Mouse (Mus musculus): ENCODE results near the gene Bmp8a.
"Not testable (repeated sequence)": the region's sequence is repeated elsewhere in the genome, so short reads cannot be mapped to it uniquely, and the experiment has no call there.

The Bmp8a gene

GRCm38 (mm10) chr4:123331326-123331725 lies 11.7 kb downstream of the Bmp8a start:
- no peak for DNase-seq (ENCODE audit: low read depth, low spot score)

DNA sequence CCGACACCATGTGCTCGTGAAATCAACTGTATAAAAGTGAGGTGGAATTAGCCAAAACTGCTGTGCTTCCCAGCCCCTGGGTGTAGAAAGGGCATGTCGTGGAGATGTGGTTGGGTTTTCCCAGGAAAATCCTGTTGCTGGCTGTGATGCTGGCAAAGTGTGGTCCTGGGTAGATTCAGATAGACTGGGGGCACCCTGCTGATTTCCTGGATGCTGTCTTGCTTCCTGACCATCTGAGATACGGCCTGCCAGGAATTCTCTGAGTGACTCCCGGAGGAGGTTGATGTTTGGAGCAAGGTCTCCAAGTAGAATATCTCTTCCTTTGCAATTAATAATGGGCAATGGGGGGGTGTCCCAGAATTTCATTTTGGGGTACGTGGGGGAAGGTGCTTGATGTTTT lies 14.1 kb downstream of the Bmp8a start:
- no peak for DNase-seq (ENCODE audit: low read depth, low spot score)

GRCm38 (mm10) chr4:123327630-123328029 lies 15.4 kb downstream of the Bmp8a start:
- no peak for DNase-seq (ENCODE audit: low read depth, low spot score)

- no peak for DNase-seq (ENCODE audit: low read depth, low spot score)
Measured at GRCm38 (mm10) chr4:123326087-123326486, 17.0 kb downstream of the Bmp8a start.

GRCm38 (mm10) chr4:123323534-123323933 lies 19.5 kb downstream of the Bmp8a start, which contains the start of gene Oxct2a:
Gene Oxct2a, minus strand, starts transcription at chr4:123323634.
- DNase-seq (ENCODE audit: low read depth, low spot score) = no peak

- DNase-seq (ENCODE audit: low read depth, low spot score) = not testable (repeated sequence)
Measured at GRCm38 (mm10) chr4:123322910-123323309, 20.1 kb downstream of the Bmp8a start.

DNA sequence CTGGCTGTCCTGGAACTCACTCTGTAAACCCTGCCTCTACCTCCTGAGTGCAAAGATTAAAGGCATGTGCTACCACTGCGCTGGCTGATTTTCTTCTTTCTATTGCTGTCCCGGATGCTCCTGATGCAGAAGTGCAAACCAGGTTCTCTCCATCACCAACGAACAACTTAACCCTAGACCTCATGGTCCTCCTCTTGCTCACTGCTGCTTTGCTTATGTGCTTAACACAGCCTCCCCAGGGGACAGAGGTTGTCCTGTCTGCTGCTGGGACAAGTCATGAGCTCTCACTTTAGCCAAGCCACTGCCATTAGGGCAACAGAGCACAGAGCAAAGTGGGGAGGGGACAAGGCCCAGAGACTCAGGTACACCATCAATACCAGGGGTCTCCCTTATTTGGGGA lies 28.6 kb downstream of the Bmp8a start:
- no peak for DNase-seq (ENCODE audit: low read depth, low spot score)

GRCm38 (mm10) chr4:123313010-123313409 lies 30.0 kb downstream of the Bmp8a start:
- DNase-seq (ENCODE audit: low read depth, low spot score) = no peak

- no peak for DNase-seq (ENCODE audit: low read depth, low spot score)
Measured at GRCm38 (mm10) chr4:123311845-123312244, 31.2 kb downstream of the Bmp8a start.

- DNase-seq (ENCODE audit: low read depth, low spot score) = no peak
Measured at GRCm38 (mm10) chr4:123308292-123308691, 34.8 kb downstream of the Bmp8a start.

DNA sequence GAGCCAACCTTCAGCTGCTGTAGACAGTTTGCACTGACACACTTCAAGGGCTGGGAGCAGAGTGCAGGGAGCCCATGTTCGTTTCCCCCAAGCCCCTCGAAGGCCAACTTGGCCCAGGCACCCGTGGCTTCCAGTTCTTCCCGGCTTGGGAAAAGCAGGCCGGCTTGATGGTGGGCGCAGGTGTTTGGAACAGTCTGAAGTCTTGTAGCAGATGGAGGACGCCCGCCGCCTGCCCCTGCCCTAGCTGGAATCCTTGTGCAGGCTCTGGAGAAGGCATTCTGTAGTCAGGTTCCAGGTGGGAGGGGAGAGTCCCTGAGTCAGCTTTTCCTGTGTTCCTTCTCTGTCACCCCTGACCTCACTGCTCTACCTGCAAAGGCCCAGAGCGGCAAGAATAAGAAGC lies 36.1 kb downstream of the Bmp8a start:
- DNase-seq (ENCODE audit: low read depth, low spot score) = no peak

DNA sequence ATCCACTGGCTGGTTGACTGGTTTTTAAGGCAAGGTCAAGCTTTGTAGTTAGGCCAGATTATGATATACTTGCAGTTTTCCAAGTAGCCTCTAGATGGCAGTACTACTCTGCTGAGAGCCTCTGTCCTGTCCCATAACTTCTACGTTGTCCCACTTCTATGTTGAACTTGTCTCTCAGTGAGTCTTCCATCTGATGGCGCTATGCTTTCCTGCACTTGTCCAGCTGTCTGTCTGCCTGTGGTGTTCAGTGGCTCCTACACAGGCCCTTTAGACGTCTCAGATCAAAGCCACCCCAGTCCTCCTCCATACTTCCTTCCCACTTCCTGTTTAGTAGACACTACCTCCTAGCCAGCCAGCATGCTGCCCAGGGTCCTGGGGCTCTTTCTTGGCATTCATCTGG lies 37.3 kb downstream of the Bmp8a start:
- no peak for DNase-seq (ENCODE audit: low read depth, low spot score)

DNA sequence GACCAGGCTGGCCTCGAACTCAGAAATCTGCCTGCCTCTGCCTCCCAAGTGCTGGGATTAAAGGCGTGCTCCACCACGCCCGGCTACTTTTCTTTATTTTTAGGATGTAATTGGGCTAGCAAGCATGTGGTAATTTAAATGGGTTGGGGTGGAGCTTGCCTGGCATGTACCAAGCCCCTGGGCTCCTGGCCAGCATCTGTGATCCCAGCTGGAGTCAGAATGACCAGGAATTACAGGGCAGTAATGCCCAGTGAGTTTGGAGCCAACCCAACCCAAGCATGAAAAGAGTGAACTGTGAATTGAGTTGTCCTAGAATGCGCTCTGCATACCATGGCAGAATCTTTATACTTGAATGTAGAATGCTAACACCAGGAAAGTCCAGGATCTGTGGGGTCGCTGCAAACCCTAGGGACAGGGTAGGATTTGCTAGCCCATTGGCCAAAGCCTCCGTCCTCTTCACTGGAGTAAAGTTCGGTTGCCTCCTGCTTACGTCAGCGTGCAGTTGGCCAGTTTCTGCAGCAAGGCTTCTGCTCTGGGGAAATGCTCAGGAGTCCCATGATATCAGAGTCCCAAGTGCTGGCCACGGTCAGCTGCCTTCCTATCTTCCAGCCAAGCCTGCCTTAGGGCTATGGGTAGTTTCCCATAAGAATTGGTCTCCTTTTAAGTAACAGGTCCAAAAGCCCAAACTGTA lies 43.9 kb downstream of the Bmp8a start:
- DNase-seq (ENCODE audit: low read depth, low spot score) = no peak

GRCm38 (mm10) chr4:123298226-123298625 lies 44.8 kb downstream of the Bmp8a start:
- DNase-seq (ENCODE audit: low read depth, low spot score) = no peak

GRCm38 (mm10) chr4:123297195-123297960 lies 45.7 kb downstream of the Bmp8a start:
- DNase-seq (ENCODE audit: low read depth, low spot score) = no peak

DNA sequence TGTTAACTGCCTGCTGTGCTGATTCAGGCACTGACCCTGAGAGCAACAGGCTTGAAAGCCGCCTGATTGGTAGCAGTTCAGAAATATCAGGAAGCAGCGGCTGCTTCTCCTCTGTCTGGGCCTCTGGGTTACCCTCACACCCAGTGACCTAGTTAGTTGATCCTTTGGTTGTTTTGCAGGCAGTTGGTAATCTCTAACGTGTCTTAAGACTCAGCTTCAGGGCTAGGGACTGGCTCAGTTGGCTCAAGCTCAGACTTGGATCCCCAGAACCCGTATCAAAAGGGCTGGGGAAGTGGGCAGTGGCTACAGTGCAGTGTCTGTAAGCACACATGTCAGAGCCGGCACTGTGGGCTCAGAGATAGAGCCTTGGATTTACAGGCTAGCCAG lies 46.9 kb downstream of the Bmp8a start:
- DNase-seq (ENCODE audit: low read depth, low spot score) = peak; percentile 48

- DNase-seq (ENCODE audit: low read depth, low spot score) = no peak
Measured at GRCm38 (mm10) chr4:123295516-123296147, 47.4 kb downstream of the Bmp8a start.

- not testable (repeated sequence) for DNase-seq (ENCODE audit: low read depth, low spot score)
Measured at GRCm38 (mm10) chr4:123295026-123295425, 48.0 kb downstream of the Bmp8a start.

GRCm38 (mm10) chr4:123293661-123294443 lies 49.2 kb downstream of the Bmp8a start:
- no peak for DNase-seq (ENCODE audit: low read depth, low spot score)

GRCm38 (mm10) chr4:123292989-123293388 lies 50.1 kb downstream of the Bmp8a start:
- no peak for DNase-seq (ENCODE audit: low read depth, low spot score)

DNA sequence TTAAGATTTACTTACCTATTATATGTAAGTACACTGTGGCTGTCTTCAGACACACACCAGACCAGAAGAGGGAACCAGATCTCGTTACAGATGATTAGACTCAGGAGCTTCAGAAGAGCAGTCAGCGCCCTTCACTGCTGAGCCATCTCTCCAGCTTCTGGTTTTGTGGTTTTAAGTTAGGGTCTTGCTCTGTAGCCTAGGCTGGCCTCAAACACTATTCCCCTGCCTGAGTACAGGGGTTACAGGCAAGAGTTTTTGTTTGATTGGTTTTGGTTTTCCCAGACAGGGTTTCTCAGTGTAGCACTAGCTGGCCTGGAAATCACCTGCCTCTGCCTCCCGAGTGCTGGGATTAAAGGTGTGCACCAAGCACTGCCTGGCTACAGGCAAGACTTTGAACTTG lies 50.7 kb downstream of the Bmp8a start:
- no peak for DNase-seq (ENCODE audit: low read depth, low spot score)

DNA sequence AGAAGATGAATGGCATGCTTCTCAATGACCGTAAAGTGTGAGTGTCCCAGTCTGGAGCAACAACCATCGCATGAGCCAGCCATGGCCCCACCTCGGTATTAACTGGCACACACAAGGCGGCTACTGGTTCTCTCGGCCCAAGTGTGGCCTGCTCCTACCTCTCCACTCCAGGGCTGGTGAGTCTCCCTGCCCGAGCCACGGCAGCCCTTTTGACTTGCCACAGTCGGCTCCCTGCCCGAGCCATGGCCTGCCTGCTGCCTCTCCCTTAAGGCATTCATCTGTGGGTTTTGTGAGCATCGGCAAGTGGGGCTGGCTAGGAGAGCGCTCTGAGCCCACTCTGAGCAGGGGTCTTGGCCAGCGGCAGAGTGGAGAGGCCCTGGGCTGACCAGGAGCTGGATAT lies 54.0 kb downstream of the Bmp8a start:
- DNase-seq (ENCODE audit: low read depth, low spot score) = no peak
